Mouse (Mus musculus) E14TG2a.4 (cell line): ENCODE data around the gene Stag2.

ENCODE experiments used
- H3K27me3 ChIP-seq: 2 replicates; pipeline ENCODE4 v1.6.1; 2014; ENCODE audit warnings: low read length, control low read depth; ENCODE audit not compliant: insufficient read depth
- H3K36me3 ChIP-seq: 2 replicates; pipeline ENCODE4 v1.6.1; 2014; ENCODE audit warnings: low read length, control low read depth; ENCODE audit not compliant: insufficient read depth
- H3K4me1 ChIP-seq: replicated peaks from 2 replicates; pipeline ENCODE4 v1.6.1; 2014; ENCODE audit warnings: low read depth, low read length, control low read depth
- H3K4me3 ChIP-seq: replicated peaks from 2 replicates; pipeline ENCODE4 v1.5.1; 2014; ENCODE audit warnings: mild to moderate bottlenecking, low read length
- H3K9me3 ChIP-seq: 2 replicates; pipeline ENCODE4 v1.6.1; 2014; ENCODE audit warnings: low read length, control low read depth
- CTCF ChIP-seq: conservative IDR thresholded peaks from 2 replicates; pipeline ENCODE4 v1.5.1; 2014; ENCODE audit warnings: low read length
- NANOG ChIP-seq: IDR thresholded peaks from 2 replicates; pipeline ENCODE4 v1.6.1; 2014; ENCODE audit warnings: borderline replicate concordance, low read length, mixed read lengths
- POU5F1 ChIP-seq: IDR thresholded peaks from 2 replicates; pipeline ENCODE4 v1.6.1; 2014; ENCODE audit warnings: low read length, borderline replicate concordance

Stag2 gene

GRCm38 (mm10) chrX:42148788-42149556 is at the start of gene Stag2:
TSS of gene Stag2 (plus strand) at chrX:42149317.
- Histone ChIP-seq H3K36me3 (no peaks in the 10 kb centered on the region), H3K4me1 (peaks cover 11% of the 10 kb centered on the region; the same call in 1 of the 2 replicates), H3K4me3 (peak within 1 kb of the TSS; percentile 85), H3K9me3 (no peaks in the 10 kb centered on the region), H3K27me3 (no peaks in the 10 kb centered on the region)
- TF ChIP-seq CTCF (no peak), POU5F1 (no peak), NANOG (no peak)

- H3K27me3 ChIP-seq = no peaks in the 10 kb centered on the region
- H3K9me3 ChIP-seq = no peaks in the 10 kb centered on the region
- H3K4me3 ChIP-seq = no peak overlapping the region
- TF ChIP-seq POU5F1 = no peak
- TF ChIP-seq CTCF = no peak
- no peak for TF ChIP-seq NANOG
- H3K36me3 ChIP-seq = peaks cover 36% of the 10 kb centered on the region
- H3K4me1 ChIP-seq = no peaks in the 10 kb centered on the region
Measured at GRCm38 (mm10) chrX:42107137-42107536, 42.0 kb upstream of the Stag2 start.

- TF ChIP-seq POU5F1 (no peak), CTCF (no peak), NANOG (no peak)
- Histone ChIP-seq H3K4me1 (no peaks in the 10 kb centered on the region), H3K27me3 (no peaks in the 10 kb centered on the region), H3K9me3 (no peaks in the 10 kb centered on the region), H3K36me3 (peaks cover 8% of the 10 kb centered on the region; the same call in 1 of the 2 replicates), H3K4me3 (no peak overlapping the region)
Measured at GRCm38 (mm10) chrX:42110585-42110984, 38.5 kb upstream of the Stag2 start.

GRCm38 (mm10) chrX:42119442-42120048 is 29.6 kb upstream of the Stag2 start:
- Histone ChIP-seq H3K4me1 (no peaks in the 10 kb centered on the region), H3K4me3 (no peak overlapping the region), H3K9me3 (no peaks in the 10 kb centered on the region), H3K36me3 (no peaks in the 10 kb centered on the region), H3K27me3 (no peaks in the 10 kb centered on the region)
- no peak for TF ChIP-seq NANOG
- TF ChIP-seq POU5F1 = no peak
- no peak for TF ChIP-seq CTCF

GRCm38 (mm10) chrX:42124963-42125697 is 24.0 kb upstream of the Stag2 start:
- H3K27me3 ChIP-seq = no peaks in the 10 kb centered on the region
- H3K4me3 ChIP-seq = no peak overlapping the region
- H3K4me1 ChIP-seq = no peaks in the 10 kb centered on the region
- no peaks in the 10 kb centered on the region for H3K36me3 ChIP-seq
- TF ChIP-seq POU5F1 (no peak), NANOG (no peak), CTCF (no peak)
- peaks cover 11% of the 10 kb centered on the region; the same call in 1 of the 2 replicates for H3K9me3 ChIP-seq

- TF ChIP-seq POU5F1 = no peak
- TF ChIP-seq CTCF = no peak
- TF ChIP-seq NANOG = no peak
- H3K27me3 ChIP-seq = no peaks in the 10 kb centered on the region
- H3K4me1 ChIP-seq = 0 out of 2 replicates have a peak, but pooled peaks cover 2% of the 10 kb centered on the region
- H3K4me3 ChIP-seq = no peak overlapping the region
- H3K36me3 ChIP-seq = no peaks in the 10 kb centered on the region
- H3K9me3 ChIP-seq = no peaks in the 10 kb centered on the region
Measured at GRCm38 (mm10) chrX:42139882-42140281, 9.2 kb upstream of the Stag2 start.

- Histone ChIP-seq H3K27me3 (no peaks in the 10 kb centered on the region), H3K4me3 (no peak overlapping the region), H3K4me1 (0 out of 2 replicates have a peak, but pooled peaks cover 2% of the 10 kb centered on the region), H3K36me3 (no peaks in the 10 kb centered on the region), H3K9me3 (no peaks in the 10 kb centered on the region)
- no peak for TF ChIP-seq POU5F1
Measured at GRCm38 (mm10) chrX:42142620-42143019, 6.5 kb upstream of the Stag2 start.

- TF ChIP-seq NANOG = no peak
- TF ChIP-seq CTCF = no peak
- no peak for TF ChIP-seq POU5F1
- Histone ChIP-seq H3K27me3 (no peaks in the 10 kb centered on the region), H3K36me3 (no peaks in the 10 kb centered on the region), H3K4me1 (peaks cover 2% of the 10 kb centered on the region; the same call in 1 of the 2 replicates), H3K4me3 (no peak overlapping the region), H3K9me3 (no peaks in the 10 kb centered on the region)
Measured at GRCm38 (mm10) chrX:42143991-42144390, 5.1 kb upstream of the Stag2 start.
